Mouse (Mus musculus): ENCODE results near the gene Ltbp1. TPM values are rescaled to one million over a fixed set of nuclear protein-coding genes. Genes with fewer than 3 reads are reported as not detected.
A peak's percentile ranks its signal among the peaks of the same experiment; 100 is the strongest.

Gene Ltbp1
- polyA plus RNA-seq, 1 experiment, result 3.7 TPM

DNA sequence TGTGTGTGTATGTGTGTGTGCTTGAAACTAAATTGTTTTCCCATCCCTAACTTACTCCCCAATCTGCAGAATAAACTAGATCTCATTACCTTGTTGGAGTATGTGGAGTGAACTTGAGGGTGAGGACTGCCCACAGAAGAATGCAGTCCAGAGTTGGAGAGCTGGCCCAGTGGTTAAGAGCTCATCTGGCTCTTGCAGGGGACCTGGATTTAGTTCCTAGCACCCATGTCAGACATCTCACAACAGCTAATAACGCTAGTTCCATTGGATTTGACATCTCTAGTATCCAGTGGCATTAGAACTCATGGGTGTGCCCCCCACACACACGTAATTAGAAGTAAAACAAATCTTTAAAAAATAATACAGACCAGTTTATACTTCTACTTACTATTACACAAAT, 428.8 kb downstream of the Ltbp1 start:
- H3K27ac ChIP-seq (ENCODE audit: insufficient read depth, low read length), result no peak overlapping the region
- TF ChIP-seq POLR2A (IDR thresholded peaks at IDR 0.05; ENCODE audit: low read depth, low read length), result no peak
- TF ChIP-seq CTCF (IDR thresholded peaks at IDR 0.05; ENCODE audit: extremely low read depth, insufficient read depth, insufficient read length, insufficient replicate concordance), result no peak
- no peak for DNase-seq (ENCODE audit: low read depth in 1 of 2, low spot score in 2 of 2)
- no peaks in the 10 kb centered on the region for H3K36me3 ChIP-seq (ENCODE audit: control insufficient read depth, insufficient read depth, low read length)
- no peak overlapping the region for H3K4me3 ChIP-seq (ENCODE audit: extremely low read depth, insufficient read depth, insufficient read length)
- no peaks in the 10 kb centered on the region for H3K27me3 ChIP-seq (ENCODE audit: control insufficient read depth, insufficient read depth, low read length)
- WGBS, result 85% methylated on average over 2 of the region's 2 CpGs
- H3K4me1 ChIP-seq (ENCODE audit: control insufficient read depth, insufficient read depth, insufficient read length), result peaks cover 8% of the 10 kb centered on the region; the same call in 1 of the 2 replicates

DNA sequence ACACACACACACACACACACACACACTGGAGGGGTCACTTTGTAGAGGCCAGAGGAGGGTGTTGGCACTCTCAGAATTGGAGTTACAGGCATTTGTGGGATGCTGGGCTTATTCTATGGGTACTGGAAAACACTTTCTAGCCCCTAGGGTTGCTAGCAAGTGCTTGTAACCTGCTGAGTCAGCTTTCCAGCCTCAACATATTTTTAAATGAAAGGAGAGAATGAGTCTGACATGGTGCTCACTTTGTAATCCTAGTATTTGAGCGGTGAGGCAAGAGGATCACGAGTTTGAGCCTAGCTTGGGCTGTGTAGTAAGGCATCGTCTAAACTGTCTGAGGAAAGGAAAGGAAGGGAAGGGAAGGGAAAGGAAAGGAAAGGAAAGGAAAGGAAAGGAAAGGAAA, 429.5 kb downstream of the Ltbp1 start:
- Histone ChIP-seq H3K36me3 (ENCODE audit: control insufficient read depth, insufficient read depth, low read length) (no peaks in the 10 kb centered on the region), H3K27me3 (ENCODE audit: control insufficient read depth, insufficient read depth, low read length) (no peaks in the 10 kb centered on the region), H3K4me3 (ENCODE audit: extremely low read depth, insufficient read depth, insufficient read length) (no peak overlapping the region), H3K4me1 (ENCODE audit: control insufficient read depth, insufficient read depth, insufficient read length) (peaks cover 8% of the 10 kb centered on the region; the same call in 1 of the 2 replicates), H3K27ac (ENCODE audit: insufficient read depth, low read length) (no peak overlapping the region)
- no peak for DNase-seq (ENCODE audit: low read depth in 1 of 2, low spot score in 2 of 2)
- 72% methylated on average over 3 of the region's 3 CpGs for WGBS
- TF ChIP-seq CTCF (IDR thresholded peaks at IDR 0.05; ENCODE audit: extremely low read depth, insufficient read depth, insufficient read length, insufficient replicate concordance) (no peak), POLR2A (IDR thresholded peaks at IDR 0.05; ENCODE audit: low read depth, low read length) (no peak)

- peaks cover 8% of the 10 kb centered on the region; the same call in 1 of the 2 replicates for H3K4me1 ChIP-seq (ENCODE audit: control insufficient read depth, insufficient read depth, insufficient read length)
- H3K27ac ChIP-seq (ENCODE audit: insufficient read depth, low read length), result peak within 1 kb of the TSS; percentile 25; the same call in 1 of the 2 replicates
- H3K4me3 ChIP-seq (ENCODE audit: extremely low read depth, insufficient read depth, insufficient read length), result peak within 1 kb of the TSS; percentile 28; the same call in 1 of the 2 replicates
- H3K36me3 ChIP-seq (ENCODE audit: control insufficient read depth, insufficient read depth, low read length), result no peaks in the 10 kb centered on the region
- 24% methylated on average over 6 of the region's 6 CpGs for WGBS
- no peaks in the 10 kb centered on the region for H3K27me3 ChIP-seq (ENCODE audit: control insufficient read depth, insufficient read depth, low read length)
- no peak for TF ChIP-seq CTCF (IDR thresholded peaks at IDR 0.05; ENCODE audit: extremely low read depth, insufficient read depth, insufficient read length, insufficient replicate concordance)
- TF ChIP-seq POLR2A (IDR thresholded peaks at IDR 0.05; ENCODE audit: low read depth, low read length), result no peak
- no peak for DNase-seq (ENCODE audit: low read depth in 1 of 2, low spot score in 2 of 2)
Measured at GRCm38 (mm10) chr17:75435599-75435998, 430.2 kb downstream of the Ltbp1 start, which contains the start of gene Rasgrp3. Gene Rasgrp3, plus strand, starts transcription at chr17:75435896.

- H3K4me3 ChIP-seq (ENCODE audit: extremely low read depth, insufficient read depth, insufficient read length), result peak overlapping the region; percentile 28; the same call in 1 of the 2 replicates
- WGBS, result 22% methylated on average over 8 of the region's 8 CpGs
- TF ChIP-seq CTCF (IDR thresholded peaks at IDR 0.05; ENCODE audit: extremely low read depth, insufficient read depth, insufficient read length, insufficient replicate concordance) (no peak), POLR2A (IDR thresholded peaks at IDR 0.05; ENCODE audit: low read depth, low read length) (no peak)
- H3K27ac ChIP-seq (ENCODE audit: insufficient read depth, low read length), result peak overlapping the region; percentile 25; the same call in 1 of the 2 replicates
- H3K4me1 ChIP-seq (ENCODE audit: control insufficient read depth, insufficient read depth, insufficient read length), result peaks cover 8% of the 10 kb centered on the region; the same call in 1 of the 2 replicates
- DNase-seq (ENCODE audit: low read depth in 1 of 2, low spot score in 2 of 2), result no peak
- no peaks in the 10 kb centered on the region for H3K27me3 ChIP-seq (ENCODE audit: control insufficient read depth, insufficient read depth, low read length)
- H3K36me3 ChIP-seq (ENCODE audit: control insufficient read depth, insufficient read depth, low read length), result no peaks in the 10 kb centered on the region
Measured at GRCm38 (mm10) chr17:75436095-75436494, 430.7 kb downstream of the Ltbp1 start.

- TF ChIP-seq POLR2A (IDR thresholded peaks at IDR 0.05; ENCODE audit: low read depth, low read length) (no peak), CTCF (IDR thresholded peaks at IDR 0.05; ENCODE audit: extremely low read depth, insufficient read depth, insufficient read length, insufficient replicate concordance) (no peak)
- no peaks in the 10 kb centered on the region for H3K27me3 ChIP-seq (ENCODE audit: control insufficient read depth, insufficient read depth, low read length)
- H3K4me1 ChIP-seq (ENCODE audit: control insufficient read depth, insufficient read depth, insufficient read length), result peaks cover 8% of the 10 kb centered on the region; the same call in 1 of the 2 replicates
- WGBS, result 35% methylated on average over 6 of the region's 6 CpGs
- H3K4me3 ChIP-seq (ENCODE audit: extremely low read depth, insufficient read depth, insufficient read length), result no peak overlapping the region
- DNase-seq (ENCODE audit: low read depth in 1 of 2, low spot score in 2 of 2), result no peak
- no peaks in the 10 kb centered on the region for H3K36me3 ChIP-seq (ENCODE audit: control insufficient read depth, insufficient read depth, low read length)
- H3K27ac ChIP-seq (ENCODE audit: insufficient read depth, low read length), result no peak overlapping the region
Measured at GRCm38 (mm10) chr17:75436819-75437218, 431.5 kb downstream of the Ltbp1 start.

GRCm38 (mm10) chr17:75437239-75437750, 431.9 kb downstream of the Ltbp1 start:
- TF ChIP-seq CTCF (IDR thresholded peaks at IDR 0.05; ENCODE audit: extremely low read depth, insufficient read depth, insufficient read length, insufficient replicate concordance) (no peak), POLR2A (IDR thresholded peaks at IDR 0.05; ENCODE audit: low read depth, low read length) (no peak)
- DNase-seq (ENCODE audit: low read depth in 1 of 2, low spot score in 2 of 2), result no peak
- Histone ChIP-seq H3K4me1 (ENCODE audit: control insufficient read depth, insufficient read depth, insufficient read length) (peaks cover 12% of the 10 kb centered on the region; the same call in 1 of the 2 replicates), H3K27me3 (ENCODE audit: control insufficient read depth, insufficient read depth, low read length) (no peaks in the 10 kb centered on the region), H3K36me3 (ENCODE audit: control insufficient read depth, insufficient read depth, low read length) (no peaks in the 10 kb centered on the region), H3K27ac (ENCODE audit: insufficient read depth, low read length) (no peak overlapping the region), H3K4me3 (ENCODE audit: extremely low read depth, insufficient read depth, insufficient read length) (no peak overlapping the region)
- WGBS, result 61% methylated on average over 11 of the region's 11 CpGs

DNA sequence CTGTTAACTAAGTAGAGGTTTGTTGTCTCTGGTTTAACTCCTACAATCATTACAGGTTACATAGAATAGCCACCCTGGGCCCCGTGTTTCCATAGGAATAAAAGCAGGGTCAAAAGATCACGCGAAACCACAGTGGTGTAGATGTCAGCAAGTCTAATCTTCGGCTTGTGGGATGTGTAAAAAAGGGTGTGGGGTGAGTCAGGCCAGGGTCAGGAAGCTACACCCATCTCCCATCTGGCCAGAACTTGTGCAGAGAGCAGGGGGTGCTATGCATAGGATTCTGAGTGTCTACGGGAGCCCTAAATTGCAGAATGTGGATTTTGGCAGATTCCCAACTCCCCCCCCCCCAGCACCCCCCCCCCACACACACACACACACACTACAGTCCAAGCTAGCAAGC, 432.8 kb downstream of the Ltbp1 start:
- Histone ChIP-seq H3K4me3 (ENCODE audit: extremely low read depth, insufficient read depth, insufficient read length) (no peak overlapping the region), H3K27ac (ENCODE audit: insufficient read depth, low read length) (no peak overlapping the region), H3K4me1 (ENCODE audit: control insufficient read depth, insufficient read depth, insufficient read length) (peaks cover 18% of the 10 kb centered on the region; the same call in 1 of the 2 replicates), H3K36me3 (ENCODE audit: control insufficient read depth, insufficient read depth, low read length) (no peaks in the 10 kb centered on the region), H3K27me3 (ENCODE audit: control insufficient read depth, insufficient read depth, low read length) (no peaks in the 10 kb centered on the region)
- DNase-seq (ENCODE audit: low read depth in 1 of 2, low spot score in 2 of 2), result no peak
- WGBS, result 58% methylated on average over 5 of the region's 5 CpGs
- TF ChIP-seq POLR2A (IDR thresholded peaks at IDR 0.05; ENCODE audit: low read depth, low read length) (no peak), CTCF (IDR thresholded peaks at IDR 0.05; ENCODE audit: extremely low read depth, insufficient read depth, insufficient read length, insufficient replicate concordance) (no peak)

Measured in spleen, adult 2 months (tissue).